Mouse (Mus musculus) myocyte (in vitro differentiated cells): ENCODE measurements around the gene Acp1.

Source experiments
- E2F4 ChIP-seq: IDR thresholded peaks from one replicate; pipeline ENCODE4 v1.6.1; 2011; ENCODE audit warnings: mild to moderate bottlenecking, control low read depth, moderate library complexity; ENCODE audit not compliant: insufficient read depth
- MYOD1 ChIP-seq, 3 experiments: IDR thresholded peaks; one replicate each; pipeline ENCODE4 v1.6.1; 2011; ENCODE audit warnings: control low read depth in 2 of 3, low read depth in 2 of 3, mild to moderate bottlenecking in 2 of 3, moderate library complexity in 1 of 3; ENCODE audit not compliant: insufficient read length in 2 of 3, control insufficient read depth in 1 of 3

- no peak for TF ChIP-seq E2F4
- TF ChIP-seq MYOD1 (IDR thresholded peaks at IDR 0.05; ENCODE audit: control insufficient read depth in 1 of 3, insufficient read length in 2 of 3, low read depth in 2 of 3): no peak
Observed at GRCm38 (mm10) chr12:30851871-30852270, 59.5 kb downstream of the Acp1 start.
